Mouse (Mus musculus) R1 (cell line): ENCODE data around the gene Spg20.
A peak's percentile ranks its signal among the peaks of the same experiment; 100 is the strongest.

Experiments used
- DNase-seq: peaks from one replicate; pipeline ENCODE4 v3.0.0-alpha.2; 2018; ENCODE audit warnings: low read depth, low spot score

Gene Spg20

DNA sequence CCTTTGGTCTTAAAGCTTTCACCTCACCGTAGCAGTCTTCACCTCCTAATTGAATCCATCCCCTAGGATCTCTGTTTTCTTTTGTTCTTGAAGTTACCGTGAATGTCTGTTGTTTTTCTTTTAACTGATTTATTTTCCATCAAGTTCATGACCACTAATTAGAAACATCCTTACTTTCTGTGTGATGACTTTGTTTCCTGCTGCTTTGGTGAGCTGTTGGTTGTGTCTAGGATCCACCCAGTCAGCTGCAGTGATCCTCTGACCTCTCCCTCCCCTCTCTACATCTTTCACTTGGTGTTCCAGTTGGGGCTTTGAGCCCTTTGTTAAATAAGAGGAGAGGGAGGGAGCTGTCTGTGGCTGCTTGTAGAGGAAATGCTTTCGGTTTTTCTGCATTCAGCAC, 36.2 kb downstream of the Spg20 start:
- no peak for DNase-seq

DNA sequence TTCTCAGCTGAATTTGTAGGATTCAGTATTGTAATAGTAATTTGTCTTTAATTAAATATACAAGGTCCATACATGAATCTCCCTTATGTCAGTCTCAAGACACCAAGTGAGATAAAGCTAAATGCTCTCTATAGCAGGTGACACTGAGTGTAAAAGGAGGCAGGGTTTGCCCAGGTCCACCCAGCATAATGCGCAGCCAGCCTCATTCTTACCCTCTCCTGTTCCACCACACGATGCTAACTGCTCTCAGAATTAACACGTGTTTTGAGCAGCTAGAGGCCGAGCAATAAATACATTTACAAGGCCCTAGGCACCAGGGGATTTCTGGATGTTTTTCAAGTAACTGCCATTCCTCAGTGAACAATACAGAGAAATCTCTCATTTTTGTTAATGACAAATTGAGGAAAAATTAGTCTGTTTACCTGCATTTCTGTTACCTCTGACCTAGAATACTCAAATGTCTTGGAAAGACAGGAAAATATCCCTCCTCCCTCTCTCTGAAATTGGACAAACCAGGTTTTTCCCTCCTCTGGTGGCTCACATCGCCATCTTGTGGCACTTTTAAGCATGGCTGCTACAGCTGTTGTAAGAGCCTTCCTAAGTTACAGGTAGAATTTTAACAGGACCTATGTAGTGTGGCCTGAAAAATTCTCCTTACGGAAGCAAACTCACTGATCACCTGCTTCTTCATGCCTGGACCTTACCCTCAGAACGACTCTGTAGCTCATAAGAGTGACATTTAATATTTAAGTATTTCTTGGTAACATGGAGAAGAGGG, 39.9 kb downstream of the Spg20 start:
- DNase-seq: peak; percentile 56

GRCm38 (mm10) chr3:55152673-55153334, 40.9 kb downstream of the Spg20 start:
- DNase-seq: peak; percentile 48

- no peak for DNase-seq
Observed at GRCm38 (mm10) chr3:55154163-55154562, 42.3 kb downstream of the Spg20 start.

- peak; percentile 22 for DNase-seq
Observed at GRCm38 (mm10) chr3:55157413-55157812, 45.5 kb downstream of the Spg20 start.

DNA sequence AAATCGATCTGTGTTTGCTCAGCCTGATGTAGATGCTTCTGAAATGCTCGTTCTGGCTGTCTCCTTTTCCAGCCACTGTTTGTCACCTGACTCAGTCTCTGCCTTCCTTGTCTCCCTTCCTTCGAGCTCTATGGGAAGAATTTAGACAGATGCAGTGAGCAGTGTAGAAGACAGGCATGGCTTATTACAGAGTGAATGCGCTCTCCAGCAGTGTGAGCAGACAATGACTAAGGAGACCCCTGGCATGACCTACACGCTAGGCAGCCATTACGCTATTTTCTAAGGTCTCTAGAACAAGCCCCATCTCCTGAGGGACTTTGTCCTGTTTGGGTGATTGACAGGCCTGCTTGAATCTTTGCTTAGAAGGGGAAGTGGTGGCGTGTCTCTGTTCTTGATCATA, 49.2 kb downstream of the Spg20 start:
- no peak for DNase-seq

DNA sequence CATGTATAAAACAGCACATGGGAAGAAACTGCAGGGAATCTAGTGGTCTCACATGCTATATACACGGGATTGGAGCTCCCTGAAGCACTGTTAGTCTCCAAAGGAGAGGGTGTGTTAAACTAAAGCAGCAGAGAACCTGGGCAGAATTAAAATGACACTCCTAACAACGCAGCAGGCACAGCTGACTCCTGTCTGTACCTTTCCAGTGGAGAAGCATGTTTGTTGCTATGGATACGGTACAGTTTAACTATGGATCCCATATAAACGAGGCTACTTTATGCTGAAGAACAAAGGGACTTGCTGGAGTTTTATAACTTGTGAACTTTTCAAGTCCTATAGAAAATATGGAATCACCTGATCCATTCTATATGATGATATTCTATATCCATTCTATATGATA, 51.6 kb downstream of the Spg20 start:
- no peak for DNase-seq

- DNase-seq: no peak
Observed at GRCm38 (mm10) chr3:55172478-55172877, 60.6 kb downstream of the Spg20 start.

DNA sequence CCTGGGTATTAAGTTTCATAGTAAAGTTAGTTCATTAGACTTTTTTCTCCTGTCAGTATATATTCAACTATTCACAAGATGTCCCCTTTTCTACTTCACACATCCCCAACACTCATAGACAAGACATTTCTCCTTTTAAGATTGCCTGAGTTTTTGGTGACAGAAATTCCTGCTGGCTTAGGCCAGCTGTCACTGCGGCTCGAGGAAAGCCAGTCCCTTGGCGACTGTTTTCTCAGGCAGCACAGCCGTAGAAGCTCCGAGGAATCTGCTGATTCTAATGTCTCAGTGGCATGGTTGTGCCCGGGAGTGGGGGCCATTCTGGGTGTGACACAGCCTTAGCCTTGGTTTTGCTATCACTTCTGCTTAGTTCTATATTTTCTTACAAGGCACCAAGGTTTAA, 65.4 kb downstream of the Spg20 start:
- DNase-seq: no peak

GRCm38 (mm10) chr3:55181766-55182165, 69.9 kb downstream of the Spg20 start, which contains the start of gene Sohlh2:
Sohlh2 (plus strand) TSS chr3:55182028.
- peak; percentile 80 for DNase-seq
